Mouse (Mus musculus) CH12.LX (cell line): Measurements from ENCODE around the gene Snx9. TPM values are rescaled to one million over a fixed set of nuclear protein-coding genes. Genes with fewer than 3 reads are reported as not detected.

Source experiments
- DNase-seq: peaks from one replicate; pipeline ENCODE4 v3.0.0-alpha.2; 2013; ENCODE audit errors: extremely low read depth
- H3K27ac ChIP-seq: 2 replicates; pipeline ENCODE4 v1.5.1; 2012; ENCODE audit warnings: low read depth, mild to moderate bottlenecking, control low read depth, moderate library complexity; ENCODE audit not compliant: insufficient read depth
- H3K27me3 ChIP-seq: replicated peaks from 2 replicates; pipeline ENCODE3; 2012; ENCODE audit warnings: inconsistent platforms
- H3K36me3 ChIP-seq, 2 experiments: replicated peaks in 1 of 2; 2 replicates each; pipeline versions ENCODE3 to v1.6.1; 2012; ENCODE audit warnings: inconsistent platforms in 1 of 2, low read length in 1 of 2, mild to moderate bottlenecking in 1 of 2, mixed read lengths in 1 of 2, moderate library complexity in 1 of 2; ENCODE audit not compliant: control insufficient read depth in 1 of 2, insufficient read depth in 1 of 2
- H3K4me1 ChIP-seq, 2 experiments: 2 replicates each; pipeline ENCODE4 v1.6.1; 2012; ENCODE audit warnings: inconsistent platforms in 1 of 2, moderate library complexity in 1 of 2; ENCODE audit not compliant: insufficient read depth in 2 of 2, control insufficient read depth in 1 of 2
- H3K4me2 ChIP-seq: 2 replicates; pipeline ENCODE4 v1.6.1; 2012; ENCODE audit warnings: low read depth, mild to moderate bottlenecking, control low read depth; ENCODE audit not compliant: poor library complexity, insufficient read depth, severe bottlenecking
- H3K4me3 ChIP-seq, 3 experiments: fragments of 150-350 bp in 1 of 3; sonication (generic) in 1 of 3; replicated peaks in 1 of 3; 2 replicates each; pipeline versions ENCODE3 to v1.5.1; 2011 to 2012; ENCODE audit warnings: low read depth in 2 of 3, low read length in 2 of 3, mild to moderate bottlenecking in 2 of 3, moderate library complexity in 2 of 3, control low read depth in 1 of 3, improper control_type of control experiment in 1 of 3, inconsistent platforms in 1 of 3, mixed read lengths in 1 of 3; ENCODE audit not compliant: poor library complexity in 1 of 3
- H3K79me2 ChIP-seq: replicated peaks from 2 replicates; pipeline ENCODE4 v1.6.1; 2012; ENCODE audit warnings: mild to moderate bottlenecking, moderate library complexity; ENCODE audit not compliant: control insufficient read depth, poor library complexity, insufficient read depth, severe bottlenecking; ENCODE audit errors: extremely low read depth
- H3K9ac ChIP-seq: 2 replicates; pipeline ENCODE4 v1.6.1; 2012; ENCODE audit warnings: low read depth, mild to moderate bottlenecking, control low read depth, moderate library complexity; ENCODE audit not compliant: insufficient read depth
- H3K9me3 ChIP-seq: replicated peaks from 2 replicates; pipeline ENCODE3; 2012; ENCODE audit warnings: low read length, inconsistent platforms, mixed read lengths
- CHD1 ChIP-seq: IDR thresholded peaks from 2 replicates; pipeline ENCODE4 v1.6.1; 2012; ENCODE audit warnings: low read depth, low read length, improper control_type of control experiment, inconsistent platforms
- CHD2 ChIP-seq: IDR thresholded peaks from 2 replicates; pipeline ENCODE4 v1.6.1; 2011; ENCODE audit warnings: low read length, improper control_type of control experiment
- CTCF ChIP-seq, 2 experiments: IDR thresholded peaks in 1 of 2; conservative IDR thresholded peaks in 1 of 2; 2 replicates each; pipeline ENCODE4 v1.5.1; 2011 to 2012; ENCODE audit warnings: low read depth in 2 of 2, low read length in 2 of 2, improper control_type of control experiment in 1 of 2, inconsistent platforms in 1 of 2, mild to moderate bottlenecking in 1 of 2, moderate library complexity in 1 of 2
- EP300 ChIP-seq: IDR thresholded peaks from 2 replicates; pipeline ENCODE4 v1.6.1; 2011; ENCODE audit warnings: low read length, improper control_type of control experiment
- ETS1 ChIP-seq: conservative IDR thresholded peaks from 2 replicates; pipeline ENCODE4 v1.6.1; 2012; ENCODE audit warnings: low read depth, mild to moderate bottlenecking, inconsistent platforms, low read length, improper control_type of control experiment, moderate library complexity
- GABPA ChIP-seq: IDR thresholded peaks from 2 replicates; pipeline ENCODE4 v1.6.1; 2012; ENCODE audit warnings: low read depth, low read length, improper control_type of control experiment, inconsistent platforms; ENCODE audit not compliant: insufficient replicate concordance
- IRF4 ChIP-seq: IDR thresholded peaks from 2 replicates; pipeline ENCODE4 v1.6.1; 2014; ENCODE audit warnings: low read depth, mild to moderate bottlenecking, inconsistent platforms, low read length, improper control_type of control experiment
- KAT2A ChIP-seq: IDR thresholded peaks from 2 replicates; pipeline ENCODE4 v1.6.1; 2012; ENCODE audit warnings: low read length, improper control_type of control experiment, inconsistent platforms; ENCODE audit not compliant: insufficient replicate concordance
- MAFK ChIP-seq: IDR thresholded peaks from 2 replicates; pipeline ENCODE4 v1.6.1; 2011; ENCODE audit warnings: low read length, improper control_type of control experiment; ENCODE audit not compliant: insufficient replicate concordance
- MAX ChIP-seq: IDR thresholded peaks from 2 replicates; pipeline ENCODE4 v1.6.1; 2011; ENCODE audit warnings: low read length, improper control_type of control experiment
- MEF2A ChIP-seq: IDR thresholded peaks from 2 replicates; pipeline ENCODE4 v1.6.1; 2014; ENCODE audit warnings: low read depth, mild to moderate bottlenecking, inconsistent platforms, low read length, improper control_type of control experiment, borderline replicate concordance
- MXI1 ChIP-seq: IDR thresholded peaks from 2 replicates; pipeline ENCODE4 v1.6.1; 2011; ENCODE audit warnings: mild to moderate bottlenecking, low read depth, low read length, improper control_type of control experiment
- MYC ChIP-seq: IDR thresholded peaks from 2 replicates; pipeline ENCODE4 v1.6.1; 2011; ENCODE audit warnings: low read depth, mild to moderate bottlenecking, improper control_type of control experiment, low read length
- POLR2A ChIP-seq: IDR thresholded peaks from 2 replicates; pipeline ENCODE4 v1.6.1; 2011; ENCODE audit warnings: low read depth, mild to moderate bottlenecking, improper control_type of control experiment, low read length
- RCOR1 ChIP-seq: conservative IDR thresholded peaks from 2 replicates; pipeline ENCODE4 v1.6.1; 2012; ENCODE audit warnings: low read depth, mild to moderate bottlenecking, inconsistent platforms, low read length, improper control_type of control experiment
- SIN3A ChIP-seq: IDR thresholded peaks from 2 replicates; pipeline ENCODE4 v1.6.1; 2012; ENCODE audit warnings: low read length, improper control_type of control experiment, inconsistent platforms
- TCF12 ChIP-seq: IDR thresholded peaks from 2 replicates; pipeline ENCODE4 v1.6.1; 2014; ENCODE audit warnings: low read depth, mild to moderate bottlenecking, inconsistent platforms, low read length, improper control_type of control experiment
- UBTF ChIP-seq: IDR thresholded peaks from 2 replicates; pipeline ENCODE4 v1.6.1; 2012; ENCODE audit warnings: low read depth, mild to moderate bottlenecking, inconsistent platforms, low read length, improper control_type of control experiment, moderate library complexity
- USF2 ChIP-seq: conservative IDR thresholded peaks from 2 replicates; pipeline ENCODE4 v1.6.1; 2011; ENCODE audit warnings: low read depth, low read length, improper control_type of control experiment
- ZKSCAN1 ChIP-seq: IDR thresholded peaks from 2 replicates; pipeline ENCODE4 v1.6.1; 2012; ENCODE audit warnings: low read depth, inconsistent platforms, low read length, improper control_type of control experiment, borderline replicate concordance
- ZMIZ1 ChIP-seq: IDR thresholded peaks from 2 replicates; pipeline ENCODE4 v1.6.1; 2012; ENCODE audit warnings: low read depth, mild to moderate bottlenecking, inconsistent platforms, low read length, improper control_type of control experiment
- ZNF384 ChIP-seq: IDR thresholded peaks from 2 replicates; pipeline ENCODE4 v1.6.1; 2012; ENCODE audit warnings: low read depth, low read length, improper control_type of control experiment, inconsistent platforms
- dilution Hi-C: fragments of 300-500 bp; cut with MboI; formaldehyde crosslinking; loops from 2 replicates; pipeline ENCODE4 v1.14.3; 2020; ENCODE audit warnings: low sequenced_read_pairs; ENCODE audit not compliant: extremely low pct_unique_long_range_greater_than_20kb, extremely low pct_ligation_motif_present
- in situ Hi-C: fragments of 300-500 bp; cut with MboI; formaldehyde crosslinking; loops from 3 replicates; pipeline ENCODE4 v1.14.3; 2019; ENCODE audit warnings: low sequenced_read_pairs, low pct_ligation_motif_present, low pct_unique_long_range_greater_than_20kb, mixed read lengths
- polyA plus RNA-seq: library from polyadenylated mRNA; unstranded; fragments of >175 nt; gene quantifications from 2 replicates; pipeline ENCODE4 v1.2.1, GENCODE M21; 2012; ENCODE audit warnings: low read depth; ENCODE audit not compliant: insufficient read length
- total RNA-seq, 2 experiments: library from RNA; depleted of rRNA; stranded (reverse); fragments of 300-350 nt in 1 of 2; fragments of >200 nt in 1 of 2; gene quantifications; 2 replicates each; pipeline ENCODE4 v1.2.3; 2012 to 2014

Gene Snx9
- total and polyA plus RNA-seq, 3 experiments, result 16.3 to 26.3 (median 17.1) TPM

GRCm38 (mm10) chr17:5896066-5896465, 54.9 kb downstream of the Snx9 start:
- H3K9ac ChIP-seq, result no peak overlapping the region
- in situ Hi-C loops, result loop anchor here (5.0 kb wide), 1 partner anchor 99 kb away; no protein-coding TSS in a partner anchor
- H3K27ac ChIP-seq, result no peak overlapping the region
- H3K79me2 ChIP-seq, result no peaks in the 10 kb centered on the region
- peaks cover 9 to 31% of the 10 kb centered on the region in 2 experiments for H3K4me1 ChIP-seq
- H3K4me3 ChIP-seq, result no peak overlapping the region
- TF ChIP-seq UBTF, result no peak
- TF ChIP-seq SIN3A, result no peak
- no peak for TF ChIP-seq MXI1
- TF ChIP-seq GABPA, result no peak
- TF ChIP-seq MAFK, result no peak
- TF ChIP-seq ZMIZ1, result no peak
- TF ChIP-seq POLR2A, result no peak
- TF ChIP-seq EP300, result no peak
- no peak for TF ChIP-seq CHD1
- no peak for TF ChIP-seq CHD2
- TF ChIP-seq KAT2A, result no peak
- H3K9me3 ChIP-seq, result no peaks in the 10 kb centered on the region
- no peaks in the 10 kb centered on the region for H3K27me3 ChIP-seq
- H3K36me3 ChIP-seq, result peaks cover 34 to 73% of the 10 kb centered on the region in 2 experiments
- H3K4me2 ChIP-seq, result no peak overlapping the region
- dilution Hi-C loops, result no loop called here
- DNase-seq, result no peak

GRCm38 (mm10) chr17:5896607-5897006, 55.5 kb downstream of the Snx9 start:
- Histone ChIP-seq H3K36me3 (peaks cover 33 to 75% of the 10 kb centered on the region in 2 experiments), H3K9ac (no peak overlapping the region), H3K4me1 (peaks cover 9 to 33% of the 10 kb centered on the region in 2 experiments), H3K4me3 (no peak overlapping the region), H3K27me3 (no peaks in the 10 kb centered on the region), H3K9me3 (no peaks in the 10 kb centered on the region), H3K4me2 (no peak overlapping the region), H3K79me2 (no peaks in the 10 kb centered on the region), H3K27ac (no peak overlapping the region)
- dilution Hi-C loops (no loop called here), in situ Hi-C loops (loop anchor here (5.0 kb wide), 1 partner anchor 99 kb away; no protein-coding TSS in a partner anchor)
- no peak for DNase-seq
- no peak for TF ChIP-seq MEF2A
- no peak for TF ChIP-seq MYC
- no peak for TF ChIP-seq ZNF384
- no peak for TF ChIP-seq MAX
- no peak for TF ChIP-seq USF2
- no peak for TF ChIP-seq ZKSCAN1
- no peak for TF ChIP-seq MAFK
- no peak for TF ChIP-seq IRF4
- no peak for TF ChIP-seq ETS1
- no peak for TF ChIP-seq CTCF (conservative IDR thresholded peaks at IDR 0.05 in 1 of 2, IDR thresholded peaks at IDR 0.05 in 1 of 2; ENCODE audit: low read depth in 2 of 2, low read length in 2 of 2)
- TF ChIP-seq RCOR1, result no peak
- TF ChIP-seq TCF12, result no peak
